Mouse (Mus musculus) heart, embryonic 16.5 days (tissue): ENCODE measurements around the gene 4930402H24Rik. TPM values are rescaled to one million over a fixed set of nuclear protein-coding genes. Genes with fewer than 3 reads are reported as not detected.

Experiments
- ATAC-seq: fragments of 200-750 bp; cut with Nextera tagmentation; replicated peaks from 2 replicates; pipeline ENCODE4 v1.8.0; 2017; ENCODE audit warnings: moderate number of reproducible peaks; ENCODE audit not compliant: insufficient read depth, low FRiP score; ENCODE audit errors: extremely low read depth
- H3K27ac ChIP-seq: fragments of 300-500 bp; sonication (generic); 2 replicates; pipeline ENCODE4 v1.5.1; 2014; ENCODE audit warnings: mild to moderate bottlenecking, low read length, control low read depth, moderate library complexity
- H3K27me3 ChIP-seq: fragments of 300-500 bp; sonication (generic); 2 replicates; pipeline ENCODE4 v1.6.1; 2014; ENCODE audit warnings: low read length, mixed read lengths; ENCODE audit not compliant: control insufficient read depth, insufficient read depth
- H3K36me3 ChIP-seq: fragments of 300-500 bp; sonication (generic); 2 replicates; pipeline ENCODE4 v1.6.1; 2014; ENCODE audit not compliant: control insufficient read depth, insufficient read depth
- H3K4me1 ChIP-seq: fragments of 300-500 bp; sonication (generic); 2 replicates; pipeline ENCODE4 v1.6.1; 2014; ENCODE audit warnings: low read length, mixed read lengths; ENCODE audit not compliant: control insufficient read depth, insufficient read depth
- H3K4me2 ChIP-seq: fragments of 300-500 bp; sonication (generic); 2 replicates; pipeline ENCODE4 v1.6.1; 2014; ENCODE audit warnings: low read depth, mild to moderate bottlenecking, control low read depth, low read length
- H3K4me3 ChIP-seq: fragments of 300-500 bp; sonication (generic); 2 replicates; pipeline ENCODE4 v1.5.1; 2014; ENCODE audit warnings: mild to moderate bottlenecking, control low read depth, low read length
- H3K9ac ChIP-seq: fragments of 300-500 bp; sonication (generic); 2 replicates; pipeline ENCODE4 v1.6.1; 2014; ENCODE audit warnings: low read length, control low read depth
- H3K9me3 ChIP-seq: fragments of 300-500 bp; sonication (generic); replicated peaks from 2 replicates; pipeline ENCODE4 v1.6.1; 2016; ENCODE audit warnings: low read length; ENCODE audit not compliant: control insufficient read depth
- WGBS: fragments of 180-500 bp; shearing (Covaris S2); extraction: QIAGEN DNeasy Blood & Tissue Kit; methylation state at CpG from one replicate; pipeline ENCODE4 v1.1.7; 2014; 5-methylcytosine and 5-hydroxymethylcytosine counted together
- polyA plus RNA-seq: library from polyadenylated mRNA; unstranded; fragments of >200 nt; fragmentation: Nextera tagmentation; extraction: Ambion mirVana; gene quantifications from 2 replicates; pipeline ENCODE4 v1.2.1, GENCODE M21; 2015

4930402H24Rik gene
- polyA plus RNA-seq, 1 experiment from 2014 or later, result 51.5 TPM

GRCm38 (mm10) chr2:130812487-130812886 lies 93.7 kb downstream of the 4930402H24Rik start:
- no peaks in the 10 kb centered on the region for H3K27me3 ChIP-seq
- no peak overlapping the region for H3K4me3 ChIP-seq
- no peak overlapping the region for H3K9ac ChIP-seq
- no peaks in the 10 kb centered on the region for H3K4me1 ChIP-seq
- H3K9me3 ChIP-seq, result no peaks in the 10 kb centered on the region
- no peak overlapping the region for H3K4me2 ChIP-seq
- WGBS, result 96% methylated on average over 1 of the region's 1 CpGs
- no peak overlapping the region for H3K27ac ChIP-seq
- peaks cover 50% of the 10 kb centered on the region for H3K36me3 ChIP-seq
- no peak for ATAC-seq

- 94% methylated on average over 3 of the region's 3 CpGs for WGBS
- Histone ChIP-seq H3K9me3 (no peaks in the 10 kb centered on the region), H3K27ac (no peak overlapping the region), H3K27me3 (no peaks in the 10 kb centered on the region), H3K9ac (no peak overlapping the region), H3K36me3 (peaks cover 45% of the 10 kb centered on the region), H3K4me3 (no peak overlapping the region), H3K4me2 (no peak overlapping the region), H3K4me1 (no peaks in the 10 kb centered on the region)
- no peak for ATAC-seq
Observed at GRCm38 (mm10) chr2:130805146-130805545, 101.1 kb downstream of the 4930402H24Rik start.

GRCm38 (mm10) chr2:130803706-130804105 lies 102.5 kb downstream of the 4930402H24Rik start:
- no peak for ATAC-seq
- 67% methylated on average over 25 of the region's 25 CpGs for WGBS
- Histone ChIP-seq H3K4me1 (no peaks in the 10 kb centered on the region), H3K27ac (no peak overlapping the region), H3K36me3 (peaks cover 35% of the 10 kb centered on the region), H3K9ac (no peak overlapping the region), H3K4me2 (no peak overlapping the region), H3K27me3 (no peaks in the 10 kb centered on the region), H3K4me3 (no peak overlapping the region), H3K9me3 (no peaks in the 10 kb centered on the region)

GRCm38 (mm10) chr2:130795731-130796130 lies 110.5 kb downstream of the 4930402H24Rik start:
- Histone ChIP-seq H3K27me3 (no peaks in the 10 kb centered on the region), H3K4me1 (no peaks in the 10 kb centered on the region), H3K4me3 (no peak overlapping the region), H3K36me3 (peaks cover 36% of the 10 kb centered on the region), H3K9ac (no peak overlapping the region), H3K9me3 (no peaks in the 10 kb centered on the region), H3K27ac (no peak overlapping the region), H3K4me2 (no peak overlapping the region)
- ATAC-seq, result no peak
- 88% methylated on average over 8 of the region's 8 CpGs for WGBS

- no peaks in the 10 kb centered on the region for H3K27me3 ChIP-seq
- no peaks in the 10 kb centered on the region for H3K9me3 ChIP-seq
- no peak overlapping the region for H3K9ac ChIP-seq
- no peak overlapping the region for H3K27ac ChIP-seq
- no peak for ATAC-seq
- H3K4me2 ChIP-seq, result no peak overlapping the region
- 90% methylated on average over 7 of the region's 7 CpGs for WGBS
- H3K4me3 ChIP-seq, result no peak overlapping the region
- no peaks in the 10 kb centered on the region for H3K4me1 ChIP-seq
- H3K36me3 ChIP-seq, result peaks cover 48% of the 10 kb centered on the region
Observed at GRCm38 (mm10) chr2:130791722-130792121, 114.5 kb downstream of the 4930402H24Rik start.

GRCm38 (mm10) chr2:130789642-130790041 lies 116.6 kb downstream of the 4930402H24Rik start:
- Histone ChIP-seq H3K27ac (no peak overlapping the region), H3K4me1 (no peaks in the 10 kb centered on the region), H3K4me3 (no peak overlapping the region), H3K27me3 (no peaks in the 10 kb centered on the region), H3K9me3 (no peaks in the 10 kb centered on the region), H3K4me2 (no peak overlapping the region), H3K9ac (no peak overlapping the region), H3K36me3 (peaks cover 58% of the 10 kb centered on the region)
- no peak for ATAC-seq
- WGBS, result 91% methylated on average over 6 of the region's 6 CpGs

- no peak overlapping the region for H3K9ac ChIP-seq
- H3K4me1 ChIP-seq, result no peaks in the 10 kb centered on the region
- WGBS, result 88% methylated on average over 8 of the region's 8 CpGs
- H3K4me2 ChIP-seq, result no peak overlapping the region
- no peaks in the 10 kb centered on the region for H3K9me3 ChIP-seq
- H3K36me3 ChIP-seq, result peaks cover 61% of the 10 kb centered on the region
- no peaks in the 10 kb centered on the region for H3K27me3 ChIP-seq
- H3K27ac ChIP-seq, result no peak overlapping the region
- ATAC-seq, result no peak
- no peak overlapping the region for H3K4me3 ChIP-seq
Observed at GRCm38 (mm10) chr2:130789039-130789438, 117.2 kb downstream of the 4930402H24Rik start.

GRCm38 (mm10) chr2:130784939-130785338 lies 121.3 kb downstream of the 4930402H24Rik start:
- H3K9ac ChIP-seq, result no peak overlapping the region
- H3K4me1 ChIP-seq, result no peaks in the 10 kb centered on the region
- no peaks in the 10 kb centered on the region for H3K27me3 ChIP-seq
- no peaks in the 10 kb centered on the region for H3K9me3 ChIP-seq
- no peak for ATAC-seq
- H3K27ac ChIP-seq, result no peak overlapping the region
- H3K36me3 ChIP-seq, result peaks cover 67% of the 10 kb centered on the region
- WGBS, result 61% methylated on average over 3 of the region's 3 CpGs
- no peak overlapping the region for H3K4me2 ChIP-seq
- H3K4me3 ChIP-seq, result no peak overlapping the region

GRCm38 (mm10) chr2:130780615-130781303 lies 125.4 kb downstream of the 4930402H24Rik start:
- H3K36me3 ChIP-seq, result peaks cover 72% of the 10 kb centered on the region
- no peaks in the 10 kb centered on the region for H3K27me3 ChIP-seq
- ATAC-seq, result no peak
- H3K9ac ChIP-seq, result no peak overlapping the region
- H3K4me3 ChIP-seq, result no peak overlapping the region
- H3K4me1 ChIP-seq, result no peaks in the 10 kb centered on the region
- H3K27ac ChIP-seq, result no peak overlapping the region
- 83% methylated on average over 2 of the region's 2 CpGs for WGBS
- no peaks in the 10 kb centered on the region for H3K9me3 ChIP-seq
- no peak overlapping the region for H3K4me2 ChIP-seq
